Mouse (Mus musculus) frontal cortex, adult (tissue): Measurements from ENCODE around the gene Tdrkh.

ENCODE experiments used
- ATAC-seq: cut with Nextera tagmentation; 2 replicates; pipeline ENCODE4 v1.9.2; 2017; ENCODE audit warnings: mild to moderate bottlenecking, moderate library complexity, mixed read lengths; ENCODE audit not compliant: low TSS enrichment

Gene Tdrkh

GRCm38 (mm10) chr3:94389420-94389819 is 23.7 kb upstream of the Tdrkh start:
- ATAC-seq, result no peak

- ATAC-seq, result no peak
These were observed 22.1 kb upstream of the Tdrkh start for GRCm38 (mm10) chr3:94391001-94391400.

- no peak for ATAC-seq
These were observed 20.9 kb upstream of the Tdrkh start for GRCm38 (mm10) chr3:94392128-94392527.

- no peak for ATAC-seq
These were observed 20.0 kb upstream of the Tdrkh start for GRCm38 (mm10) chr3:94393049-94393448.

- no peak for ATAC-seq
These were observed 16.7 kb upstream of the Tdrkh start for GRCm38 (mm10) chr3:94396336-94396735.

- no peak for ATAC-seq
These were observed 16.2 kb upstream of the Tdrkh start for GRCm38 (mm10) chr3:94396851-94397250.

GRCm38 (mm10) chr3:94398217-94398616 is 14.9 kb upstream of the Tdrkh start, which contains the start of gene Lingo4:
Gene Lingo4, plus strand, starts transcription at chr3:94398517.
- ATAC-seq, result peak; percentile 3; the same call in 1 of the 2 replicates

GRCm38 (mm10) chr3:94398943-94399481 is 14.1 kb upstream of the Tdrkh start:
- peak; percentile 77 for ATAC-seq

- no peak for ATAC-seq
These were observed 13.3 kb upstream of the Tdrkh start for GRCm38 (mm10) chr3:94399663-94400310.

- ATAC-seq, result no peak
These were observed 10.6 kb upstream of the Tdrkh start for GRCm38 (mm10) chr3:94402451-94402850.

GRCm38 (mm10) chr3:94404366-94405054 is 8.6 kb upstream of the Tdrkh start:
- ATAC-seq, result peak; percentile 85

GRCm38 (mm10) chr3:94405561-94405960 is 7.5 kb upstream of the Tdrkh start:
- ATAC-seq, result no peak

GRCm38 (mm10) chr3:94412530-94412929 is 543 bp upstream of the Tdrkh start:
- ATAC-seq, result peak; percentile 45

- no peak for ATAC-seq
These were observed 17.9 kb downstream of the Tdrkh start for GRCm38 (mm10) chr3:94430980-94431379.

- ATAC-seq, result no peak
These were observed 21.2 kb downstream of the Tdrkh start for GRCm38 (mm10) chr3:94434305-94434704.

- ATAC-seq, result no peak
These were observed 23.3 kb downstream of the Tdrkh start for GRCm38 (mm10) chr3:94436420-94436819.

- peak; percentile 56; the same call in 1 of the 2 replicates for ATAC-seq
These were observed 28.1 kb downstream of the Tdrkh start for GRCm38 (mm10) chr3:94441182-94441581.

- ATAC-seq, result peak; percentile 96
These were observed 30.0 kb downstream of the Tdrkh start, which contains the start of gene Mrpl9 for GRCm38 (mm10) chr3:94442951-94443596. Gene Mrpl9, plus strand, starts transcription at chr3:94443318.

- ATAC-seq, result peak; percentile 39
These were observed 30.5 kb downstream of the Tdrkh start, which contains the start of gene Oaz3 for GRCm38 (mm10) chr3:94443597-94443964. Gene Oaz3, minus strand, starts transcription at chr3:94443915.

GRCm38 (mm10) chr3:94449377-94449776 is 36.3 kb downstream of the Tdrkh start:
- no peak for ATAC-seq

- ATAC-seq, result peak; percentile 92
These were observed 43.5 kb downstream of the Tdrkh start for GRCm38 (mm10) chr3:94456529-94457000.

- peak; percentile 29; the same call in 1 of the 2 replicates for ATAC-seq
These were observed 44.0 kb downstream of the Tdrkh start for GRCm38 (mm10) chr3:94457055-94457454.
